Mouse (Mus musculus): ENCODE measurements around the gene Gm1673.

- TF ChIP-seq CTCF (IDR thresholded peaks at IDR 0.05; ENCODE audit: low read depth, low read length) (no peak), POLR2A (IDR thresholded peaks at IDR 0.05; ENCODE audit: borderline replicate concordance, low read depth, low read length) (no peak)
Measured at GRCm38 (mm10) chr5:33937230-33937629, 46.0 kb upstream of the Gm1673 start.
